Mouse (Mus musculus) heart, postnatal 36 days (tissue): ENCODE data around the gene Lmbr1l. TPM values are rescaled to one million over a fixed set of nuclear protein-coding genes. Genes with fewer than 3 reads are reported as not detected.
A peak's percentile ranks its signal among the peaks of the same experiment; 100 is the strongest.
"Not testable (repeated sequence)": the region's sequence is repeated elsewhere in the genome, so short reads cannot be mapped to it uniquely, and the experiment has no call there.

Experiments used
- DNase-seq, 2 experiments: peaks; one replicate each; pipeline ENCODE4 v3.0.0; 2021 to 2022
- intact Hi-C: fragments of 180-260 bp; cut with DNase I; formaldehyde crosslinking; loops from one replicate; pipeline ENCODE4 v1.15.1; 2025
- total RNA-seq, 2 experiments: library from RNA; stranded (reverse); gene quantifications; 2 replicates each; pipeline ENCODE4 v1.2.3; 2021

The Lmbr1l gene
- total RNA-seq, 2 experiments from 2014 or later = 15.0 TPM

- no peak for DNase-seq
- intact Hi-C loops = no loop called here
Measured at GRCm38 (mm10) chr15:98941539-98941938, 23.5 kb upstream of the Lmbr1l start.

GRCm38 (mm10) chr15:98940816-98941215, 22.8 kb upstream of the Lmbr1l start:
- intact Hi-C loops = no loop called here
- no peak for DNase-seq

- intact Hi-C loops = loop anchor here (1.0 to 2.0 kb wide), 3 partner anchors 18 to 59 kb away; partner anchors contain the start of genes Gm49450 and Tuba1a
- peak; percentile 91 to 92 for DNase-seq
Measured at GRCm38 (mm10) chr15:98934217-98934839, 16.3 kb upstream of the Lmbr1l start, which contains the start of gene Tuba1b. Tuba1b (minus strand) TSS chr15:98934565.

DNA sequence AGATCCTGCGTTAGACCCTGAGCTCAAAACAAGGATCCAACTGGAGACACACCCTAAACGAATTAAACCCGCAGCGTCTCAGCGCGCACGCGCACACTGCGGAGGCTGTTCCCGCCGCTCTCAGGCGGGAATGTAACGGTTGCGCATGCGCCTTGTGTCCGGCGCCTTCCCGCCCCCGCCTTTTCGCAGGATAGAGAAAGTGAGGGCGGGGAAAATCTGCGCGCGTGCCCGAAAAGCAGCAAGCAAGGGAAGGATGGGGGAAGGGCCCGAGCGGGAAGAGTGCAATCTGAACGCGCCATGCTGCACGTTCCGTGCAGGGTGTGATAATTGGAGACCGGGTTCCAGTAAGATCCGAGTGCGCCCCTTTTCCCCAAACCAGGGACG, 15.8 kb upstream of the Lmbr1l start:
- peak; percentile 91 to 93 for DNase-seq
- intact Hi-C loops = loop anchor here (1.0 to 2.0 kb wide), 3 partner anchors 17 to 59 kb away; partner anchors contain the start of genes Gm49450 and Tuba1a

- DNase-seq = peak; percentile 10 to 35
- intact Hi-C loops = not testable (repeated sequence)
Measured at GRCm38 (mm10) chr15:98933004-98933671, 15.1 kb upstream of the Lmbr1l start.

DNA sequence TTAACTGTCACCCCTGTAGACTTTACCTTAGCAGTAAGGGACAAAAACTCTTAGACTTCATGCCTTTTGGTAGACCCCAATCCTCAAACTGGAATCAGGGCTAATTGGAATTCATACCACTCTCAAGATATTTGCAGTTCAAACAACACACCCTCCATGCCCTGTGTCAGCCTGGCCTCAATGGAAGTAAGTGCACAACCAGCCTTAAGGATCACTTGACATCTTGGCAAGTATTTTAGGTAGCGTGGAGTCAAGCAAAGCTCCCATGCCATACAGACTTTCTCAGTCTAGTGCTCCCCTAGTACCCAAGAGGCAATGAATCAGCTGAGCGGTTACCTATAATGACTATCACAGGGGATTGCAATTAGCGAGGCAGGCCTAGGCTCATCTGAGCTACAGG, 13.0 kb upstream of the Lmbr1l start:
- DNase-seq = no peak
- intact Hi-C loops = no loop called here

GRCm38 (mm10) chr15:98930017-98930734, 12.1 kb upstream of the Lmbr1l start:
- DNase-seq = no peak
- intact Hi-C loops = no loop called here

- peak; percentile 72 for DNase-seq
- intact Hi-C loops = loop anchor here (1.0 kb wide), 2 partner anchors 36 to 51 kb away; no protein-coding TSS in a partner anchor
Measured at GRCm38 (mm10) chr15:98928598-98929240, 10.7 kb upstream of the Lmbr1l start.

DNA sequence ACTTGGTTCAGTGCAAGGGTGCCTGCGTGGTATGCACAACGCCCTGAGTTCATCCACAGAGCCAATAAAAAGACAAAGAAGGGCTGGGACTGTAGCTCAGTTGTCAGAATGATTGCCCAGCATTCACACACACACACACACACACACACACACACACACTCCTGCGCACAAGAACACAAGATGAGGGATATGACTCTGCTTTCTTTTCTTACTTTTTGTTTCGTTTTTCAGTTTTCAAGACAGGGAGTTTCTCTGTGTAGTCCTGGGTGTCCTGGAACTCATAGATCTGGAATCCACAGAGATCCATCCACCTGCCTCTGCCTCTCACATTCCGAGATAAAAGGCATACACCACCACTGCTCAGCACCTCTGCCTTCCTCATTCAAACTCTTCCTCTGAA, 9.5 kb upstream of the Lmbr1l start:
- no peak for DNase-seq
- intact Hi-C loops = no loop called here

DNA sequence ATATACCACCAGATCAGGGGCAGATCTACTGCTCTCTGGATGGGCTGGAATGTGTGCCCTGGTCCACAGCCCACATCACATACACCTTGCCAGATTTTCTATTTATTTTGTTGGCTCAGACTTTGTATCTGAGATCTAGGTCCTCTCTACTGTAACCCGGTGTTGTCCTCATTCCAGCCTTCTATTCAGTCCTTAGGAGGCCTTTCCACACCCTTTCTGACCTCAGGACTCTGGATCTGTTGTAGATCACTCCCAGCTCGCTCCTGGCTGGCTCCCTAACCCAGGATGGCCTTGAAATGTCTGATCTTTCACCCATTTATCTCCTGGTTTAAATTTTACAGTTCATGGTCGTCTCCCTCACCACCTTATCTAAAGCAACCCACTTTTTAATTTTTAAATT, 6.7 kb upstream of the Lmbr1l start:
- intact Hi-C loops = no loop called here
- DNase-seq = no peak

GRCm38 (mm10) chr15:98923031-98923537, 5.1 kb upstream of the Lmbr1l start:
- intact Hi-C loops = no loop called here
- no peak for DNase-seq

DNA sequence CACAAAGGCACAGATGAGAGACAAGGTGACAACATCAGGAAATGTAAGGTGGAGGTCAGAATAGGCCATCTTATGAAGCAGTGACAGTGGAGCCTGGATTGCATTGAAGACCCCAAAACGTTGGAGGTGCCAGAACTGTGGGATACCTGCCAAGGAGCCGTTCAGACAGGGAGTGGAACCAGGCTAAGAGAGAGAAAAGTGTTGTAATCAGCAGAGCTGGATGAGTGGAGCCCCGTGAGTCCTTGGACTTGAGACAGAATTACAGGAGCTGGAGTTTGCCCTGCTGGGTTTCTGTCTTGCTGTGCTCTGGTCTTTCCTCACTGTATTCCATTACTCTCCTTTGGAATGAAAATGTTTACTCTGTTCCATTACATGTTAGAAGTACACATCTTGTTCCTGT, 4.5 kb upstream of the Lmbr1l start:
- DNase-seq = no peak
- intact Hi-C loops = no loop called here

DNA sequence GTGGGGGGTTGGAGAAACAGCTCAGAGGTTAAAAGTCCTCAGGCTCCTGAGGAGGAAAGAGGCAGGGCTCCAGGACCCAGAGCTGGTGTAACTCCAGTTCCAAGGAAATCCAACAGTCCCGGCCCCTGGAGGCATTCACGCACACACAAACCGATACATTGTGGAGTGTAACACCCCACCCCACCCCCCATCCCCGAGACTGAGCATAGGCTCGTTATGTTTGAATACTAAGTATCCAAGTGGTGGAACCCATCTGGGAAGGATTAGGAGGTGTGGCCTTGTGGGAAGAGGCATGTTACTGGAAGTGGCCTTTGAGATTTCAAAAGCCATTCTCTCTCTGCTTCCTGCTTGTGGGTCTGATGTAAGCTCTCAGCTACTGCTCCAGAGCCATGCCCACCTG, 3.5 kb upstream of the Lmbr1l start:
- intact Hi-C loops = no loop called here
- DNase-seq = no peak

DNA sequence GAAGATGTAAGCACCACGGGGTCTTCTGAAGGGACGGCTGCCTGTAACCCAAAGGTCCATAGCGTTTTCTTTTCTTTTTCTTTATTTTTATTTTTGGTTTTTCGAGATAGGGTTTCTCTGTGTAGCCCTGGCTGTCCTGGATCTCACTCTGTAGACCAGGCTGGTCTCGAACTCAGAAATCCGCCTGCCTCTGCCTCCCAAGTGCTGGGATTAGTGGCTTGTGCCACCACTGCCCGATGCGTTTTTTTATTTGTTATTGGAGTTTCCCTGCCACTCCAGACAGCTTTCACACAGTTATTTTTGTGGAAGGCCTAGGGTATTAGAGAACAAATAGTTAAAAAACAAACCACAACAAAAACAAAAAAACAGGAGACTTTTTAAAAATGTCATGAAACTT, 466 bp upstream of the Lmbr1l start:
- DNase-seq, intact Hi-C loops: not testable (repeated sequence)

DNA sequence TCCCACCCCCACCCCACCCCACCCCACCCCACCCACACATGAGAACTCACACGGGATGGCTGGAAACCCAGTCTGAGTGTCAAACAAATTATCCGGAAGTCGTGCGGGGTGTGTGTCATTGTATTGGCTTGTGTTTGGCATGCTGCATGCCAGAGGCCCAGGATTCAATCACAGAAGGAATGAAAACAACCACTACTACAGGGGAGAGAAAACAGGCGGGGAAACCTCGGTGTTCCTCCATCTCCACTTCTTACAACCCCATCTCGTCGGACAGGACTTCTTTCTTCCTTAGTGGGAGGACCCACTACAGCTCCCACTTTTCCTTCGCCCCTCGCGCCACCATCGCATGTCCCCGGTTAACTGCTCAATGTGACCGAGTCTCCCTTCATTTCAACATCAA, 940 bp downstream of the Lmbr1l start:
- intact Hi-C loops = loop anchor here (2.0 kb wide), 1 partner anchor 18 kb away; the partner anchor contains the start of gene Tuba1b
- DNase-seq = no peak

- intact Hi-C loops = loop anchor here (2.0 kb wide), 1 partner anchor 19 kb away; the partner anchor contains the start of gene Tuba1b
- DNase-seq = no peak
Measured at GRCm38 (mm10) chr15:98916016-98916415, 2.0 kb downstream of the Lmbr1l start.

DNA sequence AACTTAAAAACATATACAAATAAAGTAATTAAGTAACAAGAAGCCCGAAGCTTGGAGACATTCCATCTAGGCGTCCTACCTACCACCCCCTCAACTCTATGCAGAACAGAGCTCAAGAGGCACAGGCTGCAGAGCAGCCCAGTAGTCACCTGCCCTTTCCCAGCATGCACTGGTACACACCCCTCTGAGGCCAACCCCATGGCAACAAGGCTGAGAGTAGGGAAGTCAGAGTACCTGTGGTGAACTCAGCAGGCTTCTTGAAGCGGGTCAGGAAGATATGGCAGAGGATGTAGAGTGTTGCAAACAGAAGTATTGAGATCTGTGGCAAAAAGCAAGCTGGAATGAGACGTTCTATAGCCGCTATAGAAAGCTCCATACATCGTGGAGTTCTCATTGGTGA, 3.1 kb downstream of the Lmbr1l start:
- DNase-seq = no peak
- intact Hi-C loops = no loop called here

DNA sequence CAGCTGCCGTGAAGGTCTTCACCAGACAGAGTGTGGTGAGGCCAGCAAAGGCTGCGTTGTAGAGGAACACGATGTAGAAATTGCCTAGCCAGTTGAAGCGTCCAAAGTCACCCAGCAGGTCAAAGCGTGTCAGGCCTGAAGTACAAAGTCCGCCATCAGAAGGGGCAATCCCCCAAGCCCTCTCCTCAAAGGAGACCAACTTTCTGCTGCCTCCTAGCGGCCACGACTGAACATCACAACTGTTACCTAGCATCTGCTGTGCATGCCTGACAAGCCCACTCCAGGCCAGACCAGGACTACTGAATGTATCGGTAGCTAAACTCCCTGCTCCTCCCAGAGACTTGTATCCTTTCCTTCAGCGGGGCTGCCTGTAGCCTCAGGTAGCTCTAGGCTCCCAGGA, 13.3 kb downstream of the Lmbr1l start:
- intact Hi-C loops = no loop called here
- DNase-seq = peak in 1 of 2 experiments; percentile 37

DNA sequence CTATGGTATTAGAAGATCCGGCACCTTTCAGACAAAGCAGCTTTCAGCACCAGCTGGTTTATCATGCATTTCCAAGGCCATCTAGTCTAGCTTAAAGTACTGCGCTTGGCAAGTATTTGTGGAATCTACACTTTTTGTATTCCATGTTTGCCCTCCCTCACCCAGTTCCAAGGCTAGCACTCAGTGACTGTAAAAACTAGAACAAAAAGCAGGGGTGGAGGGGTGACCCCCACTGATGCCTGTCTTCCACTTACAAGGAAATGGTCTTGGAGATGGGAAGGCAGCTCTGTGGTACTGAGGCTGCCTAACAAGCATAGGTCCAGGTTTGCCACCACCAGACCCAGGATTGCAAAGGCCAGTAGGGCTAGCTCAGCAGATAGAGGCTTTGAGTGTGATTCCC, 15.4 kb downstream of the Lmbr1l start:
- DNase-seq = no peak
- intact Hi-C loops = no loop called here

GRCm38 (mm10) chr15:98901530-98901929, 16.5 kb downstream of the Lmbr1l start:
- no peak for DNase-seq
- intact Hi-C loops = no loop called here
